ENCODE assay signal across 8 mouse cellular contexts in genomic region chrX:53270063-53270432, GRCm38 (mm10). TPM values are rescaled to one million over a fixed set of nuclear protein-coding genes. Genes with fewer than 3 reads are reported as not detected.
DNase-seq lines count a peak whose midpoint lies in the region; ATAC-seq and TF ChIP-seq lines count a peak whose summit lies in the region.

No protein-coding gene starts in this region.

- no peak overlapping the region for H3K27ac ChIP-seq in left cerebral cortex, adult 2 months
- H3K27ac ChIP-seq in embryonic facial prominence, embryonic 15.5 days (replicated peaks), result no peak overlapping the region; the same call in 1 of the 2 replicates
- H3K27ac ChIP-seq in intestine, embryonic 15.5 days, result no peak overlapping the region
- no peak overlapping the region for H3K27ac ChIP-seq in midbrain, postnatal 0 days (ENCODE audit: low read depth, low read length)

- no peaks in the 10 kb centered on the region for H3K36me3 ChIP-seq in embryonic facial prominence, embryonic 15.5 days
- no peaks in the 10 kb centered on the region for H3K36me3 ChIP-seq in intestine, embryonic 15.5 days
- no peaks in the 10 kb centered on the region for H3K36me3 ChIP-seq in midbrain, postnatal 0 days (ENCODE audit: insufficient read depth, low read length)

- H3K27me3 ChIP-seq in embryonic facial prominence, embryonic 15.5 days, result no peaks in the 10 kb centered on the region
- H3K27me3 ChIP-seq in intestine, embryonic 15.5 days (replicated peaks), result no peaks in the 10 kb centered on the region
- no peaks in the 10 kb centered on the region for H3K27me3 ChIP-seq in midbrain, postnatal 0 days (ENCODE audit: insufficient read depth, low read length)

- peak overlapping the region; percentile 57 for H3K4me3 ChIP-seq in left cerebral cortex, adult 2 months
- peak overlapping the region; percentile 57 for H3K4me3 ChIP-seq in embryonic facial prominence, embryonic 15.5 days (replicated peaks)
- H3K4me3 ChIP-seq in intestine, embryonic 15.5 days (replicated peaks), result peak overlapping the region; percentile 58
- peak overlapping the region; percentile 54 for H3K4me3 ChIP-seq in midbrain, postnatal 0 days (ENCODE audit: low read depth, low read length)

- TF ChIP-seq CTCF in left cerebral cortex, adult 2 months (IDR thresholded peaks at IDR 0.05), result no peak
- no peak for TF ChIP-seq CTCF in midbrain, postnatal 0 days (IDR thresholded peaks at IDR 0.05)

- H3K4me1 ChIP-seq in embryonic facial prominence, embryonic 15.5 days, result 0 out of 2 replicates have a peak, but pooled peaks cover 6% of the 10 kb centered on the region
- H3K4me1 ChIP-seq in intestine, embryonic 15.5 days (replicated peaks), result no peaks in the 10 kb centered on the region
- no peaks in the 10 kb centered on the region for H3K4me1 ChIP-seq in midbrain, postnatal 0 days (ENCODE audit: insufficient read depth, low read length)

- 19% methylated on average over 10 of the region's 10 CpGs for WGBS in embryonic facial prominence, embryonic 15.5 days
- 26% methylated on average over 10 of the region's 10 CpGs for WGBS in intestine, embryonic 15.5 days
- 23% methylated on average over 10 of the region's 10 CpGs for whole genome bisulfite sequencing in midbrain, postnatal 0 days

- no peak overlapping the region for H3K9ac ChIP-seq in embryonic facial prominence, embryonic 15.5 days
- H3K9ac ChIP-seq in intestine, embryonic 15.5 days, result no peak overlapping the region
- H3K9ac ChIP-seq in midbrain, postnatal 0 days (replicated peaks; ENCODE audit: low read length, poor library complexity, severe bottlenecking), result no peak overlapping the region

- H3K4me2 ChIP-seq in embryonic facial prominence, embryonic 15.5 days (replicated peaks), result peak overlapping the region; percentile 73
- peak overlapping the region; percentile 74 for H3K4me2 ChIP-seq in intestine, embryonic 15.5 days (replicated peaks)
- H3K4me2 ChIP-seq in midbrain, postnatal 0 days (ENCODE audit: low read depth, low read length, poor library complexity, severe bottlenecking), result peak overlapping the region; percentile 37

- intact Hi-C loops in left cerebral cortex, adult 2 months (cut with DNase I), result no loop called here

- ATAC-seq in embryonic facial prominence, embryonic 15.5 days (ENCODE audit: insufficient number of reproducible peaks, low FRiP score, low TSS enrichment, low read depth), result no peak
- peak; percentile 53 for ATAC-seq in intestine, embryonic 15.5 days
- no peak for ATAC-seq in midbrain, postnatal 0 days (ENCODE audit: low FRiP score)

- no peaks in the 10 kb centered on the region for H3K9me3 ChIP-seq in embryonic facial prominence, embryonic 15.5 days (replicated peaks)
- H3K9me3 ChIP-seq in intestine, embryonic 15.5 days, result no peaks in the 10 kb centered on the region
- H3K9me3 ChIP-seq in midbrain, postnatal 0 days (ENCODE audit: low read length), result no peaks in the 10 kb centered on the region

- no peak for DNase-seq in left cerebral cortex, adult 2 months (ENCODE audit: extremely low spot score in 1 of 2, low spot score in 2 of 2)
- no peak for DNase-seq in left cerebral cortex, adult 9 months (ENCODE audit: low spot score in 2 of 2)
- DNase-seq in midbrain, postnatal 0 days (ENCODE audit: low spot score), result no peak
- DNase-seq in urinary bladder, postnatal 36 days (ENCODE audit: low spot score in 2 of 2), result no peak
- no peak for DNase-seq in layer of hippocampus, adult 8-10 months (ENCODE audit: low spot score in 2 of 2)
- no peak for DNase-seq in cerebellum, adult 9-10 months

RNA-seq across cellular contexts. Expression of gene Fam122b, which starts 0.4 kb away (rescaled TPM):
- total RNA-seq in left cerebral cortex, adult 2 months (2021), result 1 to 10 TPM; 4.1 to 4.4 TPM
- polyA plus RNA-seq in embryonic facial prominence, embryonic 15.5 days (2015; fragmentation: Nextera tagmentation; extraction: Ambion mirVana), result 12.1 and 12.9 TPM in 2 replicates
- polyA plus RNA-seq in intestine, embryonic 15.5 days (2015; fragmentation: Nextera tagmentation; extraction: Ambion mirVana), result 7.8 and 9.3 TPM in 2 replicates
- 1.1 and 3.8 TPM in 2 replicates for total RNA-seq in midbrain, postnatal 0 days (2014; rRNA removed)
- polyA plus RNA-seq in midbrain, postnatal 0 days (2015; fragmentation: Nextera tagmentation; extraction: Ambion mirVana), result 2.0 and 3.0 TPM in 2 replicates
- 1 to 10 TPM; 3.5 to 4.5 (median 3.6) TPM for total RNA-seq in layer of hippocampus, adult 8-10 months (2022)

RNA-seq across cellular contexts. Expression of gene Fam122c, which starts 3.2 kb away (rescaled TPM):
- total RNA-seq in left cerebral cortex, adult 2 months (2021), result not detected
- polyA plus RNA-seq in embryonic facial prominence, embryonic 15.5 days (2015; fragmentation: Nextera tagmentation; extraction: Ambion mirVana), result not detected in 2 replicates
- polyA plus RNA-seq in intestine, embryonic 15.5 days (2015; fragmentation: Nextera tagmentation; extraction: Ambion mirVana), result not detected in 2 replicates
- not detected in 2 replicates for total RNA-seq in midbrain, postnatal 0 days (2014; rRNA removed)
- not detected in 2 replicates for polyA plus RNA-seq in midbrain, postnatal 0 days (2015; fragmentation: Nextera tagmentation; extraction: Ambion mirVana)
- total RNA-seq in layer of hippocampus, adult 8-10 months (2022), result not detected

RNA-seq across cellular contexts. Expression of gene Plac1, which starts 30.1 kb away (rescaled TPM):
- total RNA-seq in left cerebral cortex, adult 2 months (2021), result not detected
- polyA plus RNA-seq in embryonic facial prominence, embryonic 15.5 days (2015; fragmentation: Nextera tagmentation; extraction: Ambion mirVana), result 8.6 and 9.5 TPM in 2 replicates
- polyA plus RNA-seq in intestine, embryonic 15.5 days (2015; fragmentation: Nextera tagmentation; extraction: Ambion mirVana), result 4.0 and 4.6 TPM in 2 replicates
- total RNA-seq in midbrain, postnatal 0 days (2014; rRNA removed), result not detected in 2 replicates
- 0.25 and 0.38 TPM in 2 replicates for polyA plus RNA-seq in midbrain, postnatal 0 days (2015; fragmentation: Nextera tagmentation; extraction: Ambion mirVana)
- not detected for total RNA-seq in layer of hippocampus, adult 8-10 months (2022)
